Mouse (Mus musculus): ENCODE data around the gene Abhd12. TPM values are rescaled to one million over a fixed set of nuclear protein-coding genes. Genes with fewer than 3 reads are reported as not detected.

The Abhd12 gene
- total RNA-seq, 2 experiments from 2014 or later: 40.3 to 48.8 TPM

GRCm38 (mm10) chr2:150808812-150809211 lies 95.7 kb downstream of the Abhd12 start:
- no peak for DNase-seq

GRCm38 (mm10) chr2:150808381-150808780 lies 96.2 kb downstream of the Abhd12 start:
- no peak for DNase-seq

- no peak for DNase-seq
Measured at GRCm38 (mm10) chr2:150803035-150803434, 101.5 kb downstream of the Abhd12 start.

GRCm38 (mm10) chr2:150800616-150801015 lies 103.9 kb downstream of the Abhd12 start:
- DNase-seq: no peak

GRCm38 (mm10) chr2:150798084-150798483 lies 106.5 kb downstream of the Abhd12 start:
- DNase-seq: no peak

GRCm38 (mm10) chr2:150793320-150793719 lies 111.2 kb downstream of the Abhd12 start:
- no peak for DNase-seq

- peak; percentile 91 to 92 for DNase-seq
Measured at GRCm38 (mm10) chr2:150788768-150789550, 115.6 kb downstream of the Abhd12 start.

GRCm38 (mm10) chr2:150787234-150787771 lies 117.2 kb downstream of the Abhd12 start:
- DNase-seq: peak in 1 of 2 experiments; percentile 48

GRCm38 (mm10) chr2:150786251-150787180 lies 118.0 kb downstream of the Abhd12 start, which contains the start of gene Pygb:
Pygb (plus strand) TSS chr2:150786735.
- DNase-seq: peak; percentile 91 to 92

GRCm38 (mm10) chr2:150782801-150783200 lies 121.7 kb downstream of the Abhd12 start:
- no peak for DNase-seq

Other genes with a start within 250 kb of the Abhd12 start
- 100 to 1,000 TPM; 261 to 288 TPM for gene Acss1, start 236.2 kb downstream of the Abhd12 start, total RNA-seq (2021)
- under 1 TPM in 1 of 2 experiments, not detected in 1; 0.10 TPM for gene Vsx1, start 215.4 kb downstream of the Abhd12 start, total RNA-seq (2021)
- gene Entpd6, start 155.7 kb downstream of the Abhd12 start, total RNA-seq (2021): 10 to 100 TPM; 17.6 to 17.8 TPM
- 100 to 1,000 TPM; 507 to 527 TPM for gene Pygb, start 118.0 kb downstream of the Abhd12 start, total RNA-seq (2021)
- 1 to 10 TPM; 2.7 to 3.3 TPM for gene Gins1, start 659 bp upstream of the Abhd12 start, total RNA-seq (2021)
- 1 to 10 TPM; 2.3 to 3.3 TPM for gene Ninl, start 134.6 kb upstream of the Abhd12 start, total RNA-seq (2021)
- 1 to 10 TPM in 1 of 2 experiments, under 1 TPM in 1; 0.69 to 1.8 TPM for gene Nanp, start 134.7 kb upstream of the Abhd12 start, total RNA-seq (2021)
- not detected for gene Gm14151, start 187.6 kb upstream of the Abhd12 start, total RNA-seq (2021)
- gene Gm14147, start 193.5 kb upstream of the Abhd12 start, total RNA-seq (2021): not detected